Mouse (Mus musculus) kidney, adult 2 months (tissue): Measurements from ENCODE around the gene Mfsd10. TPM values are rescaled to one million over a fixed set of nuclear protein-coding genes. Genes with fewer than 3 reads are reported as not detected.

ENCODE experiments used
- DNase-seq: peaks from one replicate; pipeline ENCODE4 v3.0.0; 2021
- H3K27ac ChIP-seq: fragments of 200-500 bp; 2 replicates; pipeline ENCODE4 v1.5.1; 2012; ENCODE audit warnings: low read depth, low read length, control low read depth, inconsistent platforms; ENCODE audit not compliant: insufficient read depth
- H3K27me3 ChIP-seq: fragments of 200-500 bp; replicated peaks from 2 replicates; pipeline ENCODE4 v1.6.1; 2012; ENCODE audit warnings: mild to moderate bottlenecking, moderate library complexity, low read length, inconsistent platforms; ENCODE audit not compliant: control insufficient read depth, insufficient read depth
- H3K36me3 ChIP-seq: fragments of 200-500 bp; 2 replicates; pipeline ENCODE4 v1.6.1; 2012; ENCODE audit warnings: mild to moderate bottlenecking, moderate library complexity, low read length, inconsistent platforms; ENCODE audit not compliant: control insufficient read depth, insufficient read depth
- H3K4me1 ChIP-seq: fragments of 200-500 bp; 2 replicates; pipeline ENCODE4 v1.6.1; 2011; ENCODE audit warnings: low read length; ENCODE audit not compliant: control insufficient read depth, insufficient read depth
- H3K4me3 ChIP-seq: fragments of 200-500 bp; 2 replicates; pipeline ENCODE4 v1.5.1; 2011; ENCODE audit warnings: mild to moderate bottlenecking, low read depth, low read length, control low read depth; ENCODE audit not compliant: insufficient read depth
- CTCF ChIP-seq: fragments of 200-500 bp; conservative IDR thresholded peaks from 2 replicates; pipeline ENCODE4 v1.5.1; 2011; ENCODE audit warnings: low read depth, mild to moderate bottlenecking, control low read depth, low read length, moderate library complexity, mixed read lengths; ENCODE audit not compliant: insufficient read depth, insufficient read length
- POLR2A ChIP-seq: fragments of 200-500 bp; IDR thresholded peaks from one replicate; pipeline ENCODE4 v1.6.1; 2011; ENCODE audit warnings: low read depth, low read length, control low read depth
- WGBS: fragments of 180-500 bp; shearing (Covaris S2); methylation state at CpG from one replicate; pipeline ENCODE4 v1.1.7; 2018; 5-methylcytosine and 5-hydroxymethylcytosine counted together
- polyA plus RNA-seq: library from polyadenylated mRNA; depleted of rRNA; stranded (reverse); fragments of >200 nt; gene quantifications from 2 replicates; pipeline ENCODE4 v1.2.3, GENCODE M21; 2012; rRNA removed

Mfsd10 gene
- polyA plus RNA-seq, 1 experiment, result 55.6 TPM

DNA sequence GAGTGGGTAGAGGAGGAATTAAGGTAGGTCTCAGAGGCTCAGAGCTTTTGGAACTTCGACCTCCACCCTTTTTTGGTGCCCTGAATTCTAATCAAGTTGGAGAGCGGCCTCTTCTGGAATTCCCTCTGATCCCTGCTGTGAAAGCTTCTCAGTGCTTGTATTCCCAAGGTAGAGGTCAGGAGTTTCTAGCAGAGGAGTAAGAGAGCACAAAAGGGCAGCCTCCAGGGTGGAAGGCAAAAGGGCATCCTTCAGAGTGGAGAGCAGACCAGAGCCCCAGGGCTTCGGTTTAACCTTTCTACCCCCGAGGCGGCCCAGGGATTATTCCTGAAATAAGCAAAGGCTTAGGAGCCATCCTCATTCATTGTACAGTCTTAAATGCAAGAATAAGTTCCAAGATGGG lies 47.0 kb downstream of the Mfsd10 start:
- Histone ChIP-seq H3K27ac (no peak overlapping the region), H3K4me1 (peaks cover 17% of the 10 kb centered on the region), H3K4me3 (no peak overlapping the region), H3K36me3 (no peaks in the 10 kb centered on the region), H3K27me3 (no peaks in the 10 kb centered on the region)
- peak; percentile 78 for DNase-seq
- no peak for TF ChIP-seq CTCF
- no peak for TF ChIP-seq POLR2A
- WGBS, result 29% methylated on average over 5 of the region's 5 CpGs

DNA sequence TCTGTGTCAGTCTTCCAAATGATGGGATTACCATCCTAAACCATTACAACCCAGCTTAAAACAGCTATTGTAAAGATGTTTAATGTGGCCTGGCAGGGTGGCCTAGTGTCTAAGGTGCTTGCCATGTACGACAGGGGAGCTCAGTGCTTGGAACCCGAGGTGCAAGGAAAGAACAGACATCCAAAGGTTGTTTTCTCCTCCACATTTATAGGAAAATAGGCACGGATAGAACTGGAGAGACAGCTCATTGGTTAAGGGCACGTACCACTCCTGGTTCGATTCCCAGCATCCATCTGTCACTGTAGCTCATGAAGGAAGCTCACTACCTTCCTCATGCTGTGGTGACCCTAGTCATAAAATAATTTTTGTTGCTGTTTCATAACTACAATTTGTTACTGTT lies 49.1 kb downstream of the Mfsd10 start:
- peaks cover 21% of the 10 kb centered on the region for H3K4me1 ChIP-seq
- TF ChIP-seq POLR2A (no peak), CTCF (no peak)
- 81% methylated on average over 5 of the region's 5 CpGs for WGBS
- no peaks in the 10 kb centered on the region for H3K36me3 ChIP-seq
- no peak overlapping the region for H3K4me3 ChIP-seq
- no peaks in the 10 kb centered on the region for H3K27me3 ChIP-seq
- DNase-seq, result no peak
- no peak overlapping the region for H3K27ac ChIP-seq

DNA sequence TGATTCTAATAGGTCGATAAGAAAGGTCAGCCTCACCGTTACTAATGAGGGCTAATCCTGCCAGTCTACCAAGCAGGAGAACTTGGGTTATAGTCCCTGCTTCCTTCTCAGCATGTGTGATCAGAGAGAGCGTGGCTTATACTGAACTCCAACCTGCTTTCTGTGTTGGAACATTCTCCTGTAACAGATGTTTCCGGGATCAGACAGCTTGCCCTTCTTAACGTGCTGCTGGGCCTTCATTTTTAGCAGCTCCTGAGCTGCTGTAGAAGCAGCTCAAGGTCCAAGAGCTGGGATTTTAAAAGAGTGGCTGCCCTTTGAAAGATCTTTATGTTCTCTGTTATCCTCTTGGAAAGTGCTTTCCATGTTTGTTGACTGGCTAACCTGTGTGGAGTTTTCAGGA lies 51.8 kb downstream of the Mfsd10 start:
- no peak for DNase-seq
- WGBS, result 53% methylated on average over 5 of the region's 5 CpGs
- Histone ChIP-seq H3K36me3 (no peaks in the 10 kb centered on the region), H3K27ac (no peak overlapping the region), H3K4me3 (no peak overlapping the region), H3K27me3 (no peaks in the 10 kb centered on the region), H3K4me1 (peaks cover 22% of the 10 kb centered on the region)
- no peak for TF ChIP-seq CTCF

Other genes with a start within 250 kb of the Mfsd10 start
- gene Tnip2, start 123.2 kb downstream of the Mfsd10 start, polyA plus RNA-seq, result 11.4 and 13.6 TPM in 2 replicates
- 8.1 and 8.6 TPM in 2 replicates for gene Sh3bp2, start 111.4 kb downstream of the Mfsd10 start, polyA plus RNA-seq
- gene Add1, start 63.5 kb downstream of the Mfsd10 start, polyA plus RNA-seq, result 129 and 135 TPM in 2 replicates
- gene Nop14, start 22.9 kb upstream of the Mfsd10 start, polyA plus RNA-seq, result 9.6 and 10.2 TPM in 2 replicates
- gene Grk4, start 23.2 kb upstream of the Mfsd10 start, polyA plus RNA-seq, result 0.84 and 1.5 TPM in 2 replicates
- 11.4 and 13.1 TPM in 2 replicates for gene Htt, start 124.5 kb upstream of the Mfsd10 start, polyA plus RNA-seq